Mouse (Mus musculus) liver, embryonic 14.5 days (tissue): ENCODE results near the gene Pigh. TPM values are rescaled to one million over a fixed set of nuclear protein-coding genes. Genes with fewer than 3 reads are reported as not detected.

ENCODE experiments used
- ATAC-seq: fragments of 200-750 bp; cut with Nextera tagmentation; 2 replicates; pipeline ENCODE4 v1.8.0; 2017; ENCODE audit warnings: moderate number of reproducible peaks, mild to moderate bottlenecking, moderate library complexity; ENCODE audit not compliant: insufficient read depth
- DNase-seq, 3 experiments: peaks; one replicate each; pipeline ENCODE4 v3.0.0-alpha.2; 2012 to 2013; ENCODE audit warnings: low read depth in 3 of 3, low spot score in 3 of 3
- H3K27ac ChIP-seq: fragments of 300-500 bp; sonication (generic); 2 replicates; pipeline ENCODE4 v1.5.1; 2014; ENCODE audit warnings: moderate library complexity, mild to moderate bottlenecking, control low read depth, inconsistent platforms
- H3K27me3 ChIP-seq: fragments of 300-500 bp; sonication (generic); 2 replicates; pipeline ENCODE4 v1.6.1; 2014; ENCODE audit warnings: mild to moderate bottlenecking, low read length, moderate library complexity; ENCODE audit not compliant: control insufficient read depth, insufficient read depth
- H3K36me3 ChIP-seq: fragments of 300-500 bp; sonication (generic); replicated peaks from 2 replicates; pipeline ENCODE4 v1.6.1; 2014; ENCODE audit warnings: low read depth; ENCODE audit not compliant: control insufficient read depth, insufficient read depth
- H3K4me1 ChIP-seq, 2 experiments: fragments of 200-500 bp in 1 of 2; fragments of 300-500 bp in 1 of 2; sonication (generic) in 1 of 2; replicated peaks; 2 replicates each; pipeline ENCODE4 v1.6.1; 2012 to 2014; ENCODE audit warnings: antibody characterized with exemption in 1 of 2, inconsistent platforms in 1 of 2, low read length in 1 of 2; ENCODE audit not compliant: control insufficient read depth in 2 of 2, insufficient read depth in 2 of 2
- H3K4me2 ChIP-seq: fragments of 300-500 bp; sonication (generic); 2 replicates; pipeline ENCODE4 v1.6.1; 2014; ENCODE audit warnings: low read depth, mild to moderate bottlenecking, control low read depth, moderate library complexity
- H3K4me3 ChIP-seq, 2 experiments: fragments of 200-500 bp in 1 of 2; fragments of 300-500 bp in 1 of 2; sonication (generic) in 1 of 2; 2 replicates each; pipeline ENCODE4 v1.5.1; 2012 to 2014; ENCODE audit warnings: low read depth in 2 of 2, low read length in 2 of 2, mild to moderate bottlenecking in 2 of 2, control low read depth in 1 of 2, inconsistent platforms in 1 of 2, moderate library complexity in 1 of 2; ENCODE audit not compliant: insufficient read depth in 1 of 2
- H3K9ac ChIP-seq: fragments of 300-500 bp; sonication (generic); replicated peaks from 2 replicates; pipeline ENCODE4 v1.6.1; 2014; ENCODE audit warnings: mild to moderate bottlenecking, control low read depth, moderate library complexity
- H3K9me3 ChIP-seq: fragments of 300-500 bp; sonication (generic); 2 replicates; pipeline ENCODE4 v1.6.1; 2016; ENCODE audit warnings: low read length, mixed read lengths; ENCODE audit not compliant: control insufficient read depth
- CTCF ChIP-seq: IDR thresholded peaks from 2 replicates; pipeline ENCODE4 v1.5.1; 2016; ENCODE audit warnings: antibody characterized with exemption, low read depth, control low read depth
- EP300 ChIP-seq: IDR thresholded peaks from 2 replicates; pipeline ENCODE4 v1.6.1; 2016; ENCODE audit warnings: antibody characterized with exemption, low read depth
- WGBS: fragments of 180-500 bp; shearing (Covaris S2); extraction: QIAGEN DNeasy Blood & Tissue Kit; methylation state at CpG from one replicate; pipeline ENCODE4 v1.1.7; 2014; ENCODE audit not compliant: insufficient replicate concordance; 5-methylcytosine and 5-hydroxymethylcytosine counted together
- polyA plus RNA-seq, 2 experiments: library from polyadenylated mRNA; depleted of rRNA in 1 of 2; stranded (reverse) in 1 of 2; unstranded in 1 of 2; fragments of >200 nt; fragmentation: Nextera tagmentation in 1 of 2; extraction: Ambion mirVana in 1 of 2; gene quantifications; 2 replicates each; pipeline versions ENCODE4 v1.2.1 to v1.2.3; 2012 to 2014

Pigh gene
- polyA plus RNA-seq, 2 experiments: 3.1 to 5.5 TPM

DNA sequence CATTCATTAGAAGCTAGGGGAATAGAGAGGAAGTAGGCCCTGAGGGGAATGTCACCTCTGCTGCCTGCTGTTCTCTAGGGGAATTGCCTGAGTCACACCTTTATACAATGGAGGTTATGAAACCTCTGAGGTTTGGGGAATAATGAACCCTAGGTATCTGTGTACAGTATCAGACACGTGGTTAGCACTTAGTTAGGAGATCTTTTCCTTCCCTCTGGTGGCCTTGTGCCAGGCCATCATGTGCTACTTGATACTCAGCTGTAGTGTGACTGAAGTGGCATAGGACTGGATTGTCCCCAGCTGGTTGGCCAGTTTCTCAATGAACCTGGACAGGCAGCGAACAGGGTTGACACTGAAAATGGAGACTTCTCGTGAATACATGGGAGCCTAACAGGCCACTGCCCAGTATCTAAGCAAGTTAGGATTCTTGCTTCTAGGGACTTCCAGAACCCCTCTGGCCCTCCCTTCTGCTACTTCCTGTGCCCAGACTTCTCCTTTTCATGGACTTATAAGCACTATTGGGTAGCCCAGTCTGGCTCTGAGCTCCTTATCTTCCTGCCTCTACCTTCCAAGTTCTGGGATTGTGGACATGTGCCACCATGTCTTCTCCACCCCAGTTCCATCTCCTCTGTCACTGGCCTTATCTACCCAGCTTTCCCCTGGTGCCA is 38.8 kb downstream of the Pigh start:
- 49% methylated on average over 3 of the region's 3 CpGs for WGBS
- Histone ChIP-seq H3K27ac (no peak overlapping the region), H3K4me1 (peaks cover 0 to 2% of the 10 kb centered on the region in 2 experiments; a peak in 1 of 4 replicates), H3K27me3 (no peaks in the 10 kb centered on the region), H3K9me3 (no peaks in the 10 kb centered on the region), H3K9ac (no peak overlapping the region), H3K4me3 (no peak overlapping the region), H3K4me2 (no peak overlapping the region), H3K36me3 (no peaks in the 10 kb centered on the region)
- TF ChIP-seq EP300 (no peak), CTCF (no peak)
- ATAC-seq: no peak
- DNase-seq: no peak

DNA sequence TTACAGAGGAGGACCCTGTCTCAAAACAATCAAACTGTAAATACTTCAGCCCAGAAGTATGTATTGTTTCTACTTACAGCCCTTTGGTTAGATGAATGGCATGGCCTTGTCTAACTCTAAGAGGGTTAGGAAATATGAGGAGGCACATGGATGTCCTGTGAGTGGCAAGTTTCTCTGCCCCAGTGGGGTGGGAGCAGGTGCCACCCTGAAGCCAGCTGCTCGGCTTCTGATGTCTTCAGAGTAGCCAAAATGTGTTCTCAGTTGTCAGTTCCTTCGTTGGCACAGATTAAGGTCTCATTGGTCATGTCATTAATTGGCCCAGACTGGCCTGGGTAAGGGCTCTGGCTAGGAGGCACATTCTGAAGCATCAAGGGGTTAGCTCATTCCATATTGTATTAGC is 39.6 kb downstream of the Pigh start:
- Histone ChIP-seq H3K27me3 (no peaks in the 10 kb centered on the region), H3K9me3 (no peaks in the 10 kb centered on the region), H3K27ac (no peak overlapping the region), H3K36me3 (no peaks in the 10 kb centered on the region), H3K9ac (no peak overlapping the region), H3K4me1 (no peaks in the 10 kb centered on the region), H3K4me3 (no peak overlapping the region), H3K4me2 (no peak overlapping the region)
- no peak for ATAC-seq
- 47% methylated on average over 2 of the region's 2 CpGs for WGBS
- TF ChIP-seq EP300 (no peak), CTCF (no peak)
- no peak for DNase-seq

DNA sequence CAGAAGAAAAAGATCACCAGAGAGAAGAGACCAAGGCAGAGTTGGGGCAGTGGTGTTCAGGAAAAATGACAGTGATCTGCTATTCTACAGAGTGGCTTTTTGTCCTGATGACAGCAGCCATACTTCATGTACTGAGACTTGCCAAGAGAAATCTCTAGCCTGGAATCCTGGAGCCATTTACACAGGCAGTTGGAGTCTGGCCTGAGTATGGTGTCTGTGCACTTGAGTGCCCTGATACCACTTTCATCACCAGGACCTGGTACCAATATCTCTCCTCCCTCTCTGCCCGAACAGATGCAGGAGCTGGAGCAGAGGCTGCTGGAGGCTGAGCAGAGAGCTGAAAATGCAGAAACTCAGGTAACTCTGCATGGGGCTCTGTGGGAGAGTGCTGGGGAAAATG is 40.6 kb downstream of the Pigh start:
- H3K9ac ChIP-seq: no peak overlapping the region
- H3K4me3 ChIP-seq: no peak overlapping the region
- TF ChIP-seq CTCF: no peak
- no peak for TF ChIP-seq EP300
- no peak for ATAC-seq
- H3K4me2 ChIP-seq: no peak overlapping the region
- H3K36me3 ChIP-seq: no peaks in the 10 kb centered on the region
- DNase-seq: no peak
- no peaks in the 10 kb centered on the region for H3K9me3 ChIP-seq
- H3K27ac ChIP-seq: no peak overlapping the region
- no peaks in the 10 kb centered on the region for H3K27me3 ChIP-seq
- H3K4me1 ChIP-seq: no peaks in the 10 kb centered on the region
- WGBS: 65% methylated on average over 1 of the region's 1 CpGs

DNA sequence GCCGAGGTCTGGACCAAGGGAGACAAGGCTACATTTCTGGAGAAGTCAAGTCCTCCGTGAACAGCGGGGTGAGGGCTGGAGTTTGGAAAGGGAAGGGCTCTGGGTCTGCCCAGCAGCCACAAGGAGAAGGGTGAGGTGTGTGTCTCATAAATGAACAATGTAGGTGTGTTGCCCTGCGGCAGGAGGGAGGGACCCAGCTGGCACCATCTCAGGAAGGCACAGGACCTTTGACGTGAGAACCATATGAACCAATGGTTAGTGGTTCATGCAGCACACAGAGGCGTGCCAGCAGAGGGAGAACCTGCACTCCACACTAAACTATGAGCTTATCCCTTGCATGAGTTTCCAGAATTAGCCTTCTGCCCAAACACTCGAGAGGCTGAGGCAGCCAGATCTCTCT is 42.2 kb downstream of the Pigh start:
- ATAC-seq (no peak), DNase-seq (no peak)
- no peaks in the 10 kb centered on the region for H3K36me3 ChIP-seq
- H3K4me3 ChIP-seq: no peak overlapping the region
- WGBS: 67% methylated on average over 7 of the region's 7 CpGs
- H3K27me3 ChIP-seq: no peaks in the 10 kb centered on the region
- no peak overlapping the region for H3K27ac ChIP-seq
- H3K9ac ChIP-seq: no peak overlapping the region
- no peaks in the 10 kb centered on the region for H3K9me3 ChIP-seq
- no peak overlapping the region for H3K4me2 ChIP-seq
- TF ChIP-seq EP300 (no peak), CTCF (no peak)
- no peaks in the 10 kb centered on the region for H3K4me1 ChIP-seq

DNA sequence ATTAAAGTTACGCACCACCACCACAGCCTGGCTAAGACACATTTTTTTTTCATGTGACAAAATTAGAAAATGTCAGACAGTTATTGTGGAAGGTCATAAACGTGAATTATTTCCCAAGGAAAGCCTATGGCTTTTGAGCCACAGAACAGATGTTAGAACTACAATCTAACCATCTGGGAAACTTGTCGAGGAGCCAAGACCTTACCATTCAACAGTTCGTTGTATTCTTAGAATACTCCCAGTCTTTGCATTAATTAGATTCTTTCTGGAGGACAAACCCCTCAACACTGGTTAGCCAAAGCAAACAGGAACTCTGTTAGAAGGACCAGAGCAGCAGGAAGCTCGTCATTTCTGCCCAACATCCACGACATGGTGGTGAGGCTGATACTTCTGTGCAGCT is 43.3 kb downstream of the Pigh start:
- H3K9ac ChIP-seq: no peak overlapping the region
- no peak overlapping the region for H3K27ac ChIP-seq
- peaks cover 0 to 4% of the 10 kb centered on the region in 2 experiments; a peak in 1 of 4 replicates for H3K4me1 ChIP-seq
- WGBS: 54% methylated on average over 6 of the region's 6 CpGs
- TF ChIP-seq CTCF (no peak), EP300 (no peak)
- H3K9me3 ChIP-seq: no peaks in the 10 kb centered on the region
- no peak overlapping the region for H3K4me3 ChIP-seq
- H3K4me2 ChIP-seq: no peak overlapping the region
- H3K27me3 ChIP-seq: no peaks in the 10 kb centered on the region
- no peak for ATAC-seq
- H3K36me3 ChIP-seq: no peaks in the 10 kb centered on the region
- no peak for DNase-seq
